Mouse (Mus musculus) hindlimb bud, embryonic 11.5 days (tissue): ENCODE results near the gene Sri.

Source experiments
- DNase-seq: peaks from one replicate; pipeline ENCODE4 v3.0.0-alpha.2; 2012; ENCODE audit warnings: low read depth, low spot score; ENCODE audit errors: extremely low spot score

The Sri gene

DNA sequence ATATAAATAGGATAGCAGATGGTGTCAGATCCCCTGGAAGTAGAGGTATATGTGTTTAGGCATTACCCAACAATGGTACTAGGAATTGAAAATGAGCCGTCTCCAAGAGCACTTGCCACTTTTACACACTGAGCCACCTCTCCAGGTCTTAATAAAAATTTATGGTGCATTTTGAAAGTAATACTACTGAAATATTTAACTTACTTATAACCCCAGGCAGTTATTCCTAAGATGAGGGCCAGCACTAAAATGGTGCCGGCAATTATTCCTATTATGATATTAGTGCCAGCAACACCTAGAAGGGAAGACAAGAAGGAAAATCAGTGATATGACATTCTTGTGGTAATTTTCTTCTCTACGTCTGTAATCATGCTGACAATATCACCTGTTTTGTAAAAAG lies 65.8 kb downstream of the Sri start:
- no peak for DNase-seq

DNA sequence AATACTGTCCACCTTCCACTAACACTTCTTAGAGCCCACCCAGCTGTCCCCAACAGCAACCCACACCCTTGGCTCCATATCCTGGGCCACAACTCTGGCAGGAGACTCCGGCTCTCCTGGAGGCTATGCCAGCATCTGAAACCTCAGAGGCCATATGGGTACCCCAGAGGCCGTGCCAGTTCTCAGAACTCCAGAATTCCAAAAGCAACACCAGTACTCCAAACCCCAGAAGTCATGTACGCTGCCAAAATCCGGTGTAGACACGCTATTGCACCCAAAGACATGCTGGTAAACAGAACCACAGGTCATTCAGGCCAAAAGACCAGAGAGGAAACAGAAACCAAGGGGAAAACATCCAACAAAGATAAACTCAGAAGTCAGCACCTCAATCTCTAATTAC lies 66.4 kb downstream of the Sri start:
- DNase-seq, result no peak

DNA sequence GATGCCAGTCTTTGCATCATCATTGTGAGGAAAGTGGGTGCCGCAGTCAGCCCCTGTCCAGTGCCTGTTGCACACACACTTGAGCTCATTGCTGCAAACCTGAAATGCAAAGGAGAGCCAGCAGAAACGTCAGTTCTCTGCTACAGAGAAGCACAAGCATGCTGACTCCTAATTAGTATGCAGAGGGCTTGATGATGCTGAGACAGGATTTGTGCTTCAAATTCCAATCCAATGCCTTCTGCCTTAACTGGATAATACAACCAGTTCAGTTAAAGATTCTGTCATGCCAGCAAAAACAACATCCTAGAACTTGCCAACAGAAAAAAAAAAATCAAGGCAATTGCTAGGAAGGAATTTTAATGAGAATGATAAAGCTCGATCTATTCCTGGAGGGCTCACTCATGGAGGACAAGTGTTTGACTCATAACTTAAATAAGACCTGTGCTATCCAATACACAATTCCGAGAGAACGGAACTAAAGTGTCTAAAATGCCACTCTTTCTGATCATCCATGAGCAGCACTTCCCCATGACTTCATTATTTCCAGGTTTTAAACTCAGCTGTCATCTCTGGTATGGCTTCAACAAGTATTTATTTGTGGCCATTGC lies 70.8 kb downstream of the Sri start:
- DNase-seq, result no peak
